Mouse (Mus musculus): ENCODE measurements around the gene Fam185a. TPM values are rescaled to one million over a fixed set of nuclear protein-coding genes. Genes with fewer than 3 reads are reported as not detected.
A peak's percentile ranks its signal among the peaks of the same experiment; 100 is the strongest.

The Fam185a gene
- polyA plus RNA-seq, 1 experiment, result 10.3 TPM

GRCm38 (mm10) chr5:21527488-21527911 is 102.7 kb downstream of the Fam185a start:
- TF ChIP-seq CTCF (IDR thresholded peaks at IDR 0.05; ENCODE audit: borderline replicate concordance, insufficient read depth, low read length) (no peak), POLR2A (IDR thresholded peaks at IDR 0.05; ENCODE audit: low read depth, low read length) (no peak)
- H3K4me1 ChIP-seq (ENCODE audit: control insufficient read depth, insufficient read depth, low read length), result peaks cover 13% of the 10 kb centered on the region
- H3K27ac ChIP-seq (ENCODE audit: insufficient read depth, low read length), result no peak overlapping the region
- H3K4me3 ChIP-seq (ENCODE audit: insufficient read depth, low read length), result no peak overlapping the region

DNA sequence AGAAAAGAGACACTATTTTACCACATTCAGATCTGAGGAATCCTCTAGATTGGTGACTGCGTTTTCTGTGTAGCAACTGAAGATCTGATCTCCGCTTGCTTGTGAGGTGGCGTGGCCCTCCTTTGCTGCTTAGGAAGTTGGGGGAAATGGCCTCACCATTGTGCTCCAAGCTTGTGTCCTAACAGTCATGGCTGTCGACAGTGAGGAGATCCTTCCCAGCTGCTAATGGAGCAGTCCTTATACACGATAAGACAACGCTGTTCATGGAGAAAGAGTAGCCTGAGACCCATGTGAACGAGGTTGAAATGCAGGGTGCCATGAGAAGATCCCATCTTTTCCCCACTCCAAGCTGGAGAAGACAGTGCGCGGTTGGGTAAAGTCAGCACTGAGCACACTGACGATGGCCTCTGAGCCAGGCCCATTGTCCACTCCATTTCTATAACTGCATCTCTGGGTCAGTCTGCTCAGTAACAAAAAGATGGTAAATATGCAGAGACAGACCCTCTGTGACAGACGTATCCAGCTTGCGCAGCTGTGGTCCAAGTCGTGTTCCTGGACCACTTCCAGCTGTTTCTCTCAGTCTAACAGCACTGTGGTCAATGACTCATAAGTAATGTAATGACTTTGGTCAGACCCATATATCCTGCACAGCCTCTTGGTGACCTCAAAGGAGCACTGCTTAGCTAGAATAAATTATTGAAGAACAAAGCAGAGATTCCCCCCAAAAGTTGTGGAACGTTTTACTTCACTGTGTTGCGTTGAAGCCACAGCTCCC is 103.5 kb downstream of the Fam185a start:
- no peak overlapping the region for H3K4me3 ChIP-seq (ENCODE audit: insufficient read depth, low read length)
- peaks cover 13% of the 10 kb centered on the region for H3K4me1 ChIP-seq (ENCODE audit: control insufficient read depth, insufficient read depth, low read length)
- no peak overlapping the region for H3K27ac ChIP-seq (ENCODE audit: insufficient read depth, low read length)
- no peak for TF ChIP-seq CTCF (IDR thresholded peaks at IDR 0.05; ENCODE audit: borderline replicate concordance, insufficient read depth, low read length)
- no peak for TF ChIP-seq POLR2A (IDR thresholded peaks at IDR 0.05; ENCODE audit: low read depth, low read length)

- peak overlapping the region; percentile 56; the same call in 1 of the 2 replicates for H3K27ac ChIP-seq (ENCODE audit: insufficient read depth, low read length)
- H3K4me1 ChIP-seq (ENCODE audit: control insufficient read depth, insufficient read depth, low read length), result peaks cover 13% of the 10 kb centered on the region
- TF ChIP-seq CTCF (IDR thresholded peaks at IDR 0.05; ENCODE audit: borderline replicate concordance, insufficient read depth, low read length) (no peak), POLR2A (IDR thresholded peaks at IDR 0.05; ENCODE audit: low read depth, low read length) (no peak)
- H3K4me3 ChIP-seq (ENCODE audit: insufficient read depth, low read length), result no peak overlapping the region
Measured at GRCm38 (mm10) chr5:21529110-21529720, 104.5 kb downstream of the Fam185a start.

Other genes starting within 250 kb of the Fam185a start
- gene Gsap, start 238.7 kb upstream of the Fam185a start, polyA plus RNA-seq (2011; ENCODE audit: insufficient read length, low read depth, missing spikeins), result 4.6 and 5.1 TPM in 2 replicates
- gene Fgl2, start 52.3 kb upstream of the Fam185a start, polyA plus RNA-seq (2011; ENCODE audit: insufficient read length, low read depth, missing spikeins), result 1.8 and 2.5 TPM in 2 replicates
- gene Ccdc146, start 281 bp upstream of the Fam185a start, polyA plus RNA-seq (2011; ENCODE audit: insufficient read length, low read depth, missing spikeins), result not detected in 2 replicates
- gene Lrrc17, start 118.6 kb downstream of the Fam185a start, polyA plus RNA-seq (2011; ENCODE audit: insufficient read length, low read depth, missing spikeins), result 187 and 323 TPM in 2 replicates
- 0.27 TPM in 1 of 2 replicates, not detected in the other for gene Fbxl13, start 220.7 kb downstream of the Fam185a start, polyA plus RNA-seq (2011; ENCODE audit: insufficient read length, low read depth, missing spikeins)
- gene Armc10, start 220.9 kb downstream of the Fam185a start, polyA plus RNA-seq (2011; ENCODE audit: insufficient read length, low read depth, missing spikeins), result 34.2 and 40.4 TPM in 2 replicates